Mouse (Mus musculus) MEL (cell line): Measurements from ENCODE around the gene Zfp27. TPM values are rescaled to one million over a fixed set of nuclear protein-coding genes. Genes with fewer than 3 reads are reported as not detected.

Experiments
- DNase-seq: peaks from one replicate; pipeline ENCODE4 v3.0.0; 2011; ENCODE audit warnings: low read depth, low spot score
- H3K27ac ChIP-seq: 2 replicates; pipeline ENCODE4 v1.5.1; 2012; ENCODE audit warnings: low read depth, mild to moderate bottlenecking, control low read depth, low read length, moderate library complexity; ENCODE audit not compliant: control insufficient read depth
- H3K27me3 ChIP-seq, 2 experiments: fragments of 150-350 bp in 1 of 2; sonication (generic) in 1 of 2; 2 replicates each; pipeline ENCODE4 v1.6.1; 2012; ENCODE audit warnings: low read length in 2 of 2, mild to moderate bottlenecking in 2 of 2, improper control_type of control experiment in 1 of 2, moderate library complexity in 1 of 2; ENCODE audit not compliant: insufficient read depth in 2 of 2, control insufficient read depth in 1 of 2
- H3K36me3 ChIP-seq, 2 experiments: 2 replicates each; pipeline ENCODE4 v1.6.1; 2012 to 2014; ENCODE audit warnings: low read length in 2 of 2, improper control_type of control experiment in 1 of 2, inconsistent platforms in 1 of 2, mild to moderate bottlenecking in 1 of 2; ENCODE audit not compliant: insufficient read depth in 2 of 2, control insufficient read depth in 1 of 2
- H3K4me1 ChIP-seq, 2 experiments: fragments of 150-350 bp in 1 of 2; sonication (generic) in 1 of 2; 2 replicates each; pipeline ENCODE4 v1.6.1; 2012; ENCODE audit warnings: low read length in 2 of 2, improper control_type of control experiment in 1 of 2, mild to moderate bottlenecking in 1 of 2; ENCODE audit not compliant: insufficient read depth in 2 of 2, control insufficient read depth in 1 of 2
- H3K4me3 ChIP-seq, 2 experiments: fragments of 150-350 bp in 1 of 2; sonication (generic) in 1 of 2; 2 replicates each; pipeline ENCODE4 v1.5.1; 2012; ENCODE audit warnings: low read depth in 2 of 2, low read length in 2 of 2, mild to moderate bottlenecking in 2 of 2, moderate library complexity in 2 of 2, control low read depth in 1 of 2, improper control_type of control experiment in 1 of 2; ENCODE audit not compliant: control insufficient read depth in 1 of 2, insufficient read depth in 1 of 2
- H3K79me2 ChIP-seq: 2 replicates; pipeline ENCODE4 v1.6.1; 2012; ENCODE audit warnings: mild to moderate bottlenecking, low read length, moderate library complexity; ENCODE audit not compliant: control insufficient read depth, poor library complexity, insufficient read depth
- H3K9ac ChIP-seq: 2 replicates; pipeline ENCODE4 v1.6.1; 2012; ENCODE audit warnings: low read depth, mild to moderate bottlenecking, control low read depth, low read length, moderate library complexity; ENCODE audit not compliant: control insufficient read depth, poor library complexity, severe bottlenecking
- H3K9me3 ChIP-seq: fragments of 150-350 bp; sonication (generic); replicated peaks from 2 replicates; pipeline ENCODE4 v1.6.1; 2012; ENCODE audit warnings: mild to moderate bottlenecking, low read length, improper control_type of control experiment, moderate library complexity; ENCODE audit not compliant: insufficient read depth
- BHLHE40 ChIP-seq: IDR thresholded peaks from 2 replicates; pipeline ENCODE4 v1.6.1; 2012; ENCODE audit warnings: low read depth, mild to moderate bottlenecking, inconsistent platforms, low read length, improper control_type of control experiment, borderline replicate concordance
- CHD1 ChIP-seq: IDR thresholded peaks from 2 replicates; pipeline ENCODE4 v1.6.1; 2012; ENCODE audit warnings: low read depth, mild to moderate bottlenecking, inconsistent platforms, low read length, improper control_type of control experiment
- CHD2 ChIP-seq: IDR thresholded peaks from 2 replicates; pipeline ENCODE4 v1.6.1; 2011; ENCODE audit warnings: low read length, improper control_type of control experiment
- CTCF ChIP-seq, 3 experiments: IDR thresholded peaks in 2 of 3; conservative IDR thresholded peaks in 1 of 3; 2 replicates each; pipeline ENCODE4 v1.5.1; 2011 to 2012; ENCODE audit warnings: low read length in 3 of 3, low read depth in 2 of 3, mild to moderate bottlenecking in 2 of 3, improper control_type of control experiment in 1 of 3, inconsistent platforms in 1 of 3, mixed read lengths in 1 of 3, moderate library complexity in 1 of 3; ENCODE audit not compliant: control insufficient read depth in 1 of 3, insufficient read depth in 1 of 3, poor library complexity in 1 of 3, severe bottlenecking in 1 of 3
- E2F4 ChIP-seq: IDR thresholded peaks from 2 replicates; pipeline ENCODE4 v1.6.1; 2011; ENCODE audit warnings: low read depth, low read length, improper control_type of control experiment, borderline replicate concordance
- ELF1 ChIP-seq: IDR thresholded peaks from 2 replicates; pipeline ENCODE4 v1.6.1; 2014; ENCODE audit warnings: low read depth, mild to moderate bottlenecking, inconsistent platforms, low read length, improper control_type of control experiment, moderate library complexity
- EP300 ChIP-seq, 2 experiments: IDR thresholded peaks; 2 replicates each; pipeline ENCODE4 v1.6.1; 2011; ENCODE audit warnings: improper control_type of control experiment in 2 of 2, low read length in 2 of 2, low read depth in 1 of 2, mild to moderate bottlenecking in 1 of 2
- ETS1 ChIP-seq: IDR thresholded peaks from 2 replicates; pipeline ENCODE4 v1.6.1; 2012; ENCODE audit warnings: low read depth, mild to moderate bottlenecking, inconsistent platforms, low read length, improper control_type of control experiment, moderate library complexity
- GATA1 ChIP-seq: IDR thresholded peaks from 2 replicates; pipeline ENCODE4 v1.6.1; 2011; ENCODE audit warnings: low read depth, low read length, improper control_type of control experiment
- HCFC1 ChIP-seq: IDR thresholded peaks from 2 replicates; pipeline ENCODE4 v1.6.1; 2012; ENCODE audit warnings: low read depth, mild to moderate bottlenecking, inconsistent platforms, low read length, improper control_type of control experiment, moderate library complexity
- JUND ChIP-seq: IDR thresholded peaks from 2 replicates; pipeline ENCODE4 v1.6.1; 2011; ENCODE audit warnings: low read depth, mild to moderate bottlenecking, improper control_type of control experiment, low read length
- KAT2A ChIP-seq: conservative IDR thresholded peaks from 2 replicates; pipeline ENCODE4 v1.6.1; 2012; ENCODE audit warnings: low read depth, low read length, improper control_type of control experiment, inconsistent platforms
- MAFK ChIP-seq: IDR thresholded peaks from 2 replicates; pipeline ENCODE4 v1.6.1; 2011; ENCODE audit warnings: low read depth, mild to moderate bottlenecking, low read length, improper control_type of control experiment, borderline replicate concordance
- MAZ ChIP-seq: IDR thresholded peaks from 2 replicates; pipeline ENCODE4 v1.6.1; 2012; ENCODE audit warnings: low read depth, mild to moderate bottlenecking, inconsistent platforms, low read length, improper control_type of control experiment
- MEF2A ChIP-seq: IDR thresholded peaks from 2 replicates; pipeline ENCODE4 v1.6.1; 2014; ENCODE audit warnings: low read depth, mild to moderate bottlenecking, inconsistent platforms, low read length, improper control_type of control experiment; ENCODE audit not compliant: poor library complexity, insufficient replicate concordance, severe bottlenecking; ENCODE audit errors: extremely low read depth
- MXI1 ChIP-seq: IDR thresholded peaks from 2 replicates; pipeline ENCODE4 v1.6.1; 2011; ENCODE audit warnings: mild to moderate bottlenecking, low read depth, low read length, improper control_type of control experiment
- MYB ChIP-seq: IDR thresholded peaks from 2 replicates; pipeline ENCODE4 v1.6.1; 2011; ENCODE audit warnings: mild to moderate bottlenecking, low read depth, low read length, improper control_type of control experiment
- MYC ChIP-seq: IDR thresholded peaks from 2 replicates; pipeline ENCODE4 v1.6.1; 2011; ENCODE audit warnings: low read depth, mild to moderate bottlenecking, low read length, improper control_type of control experiment, moderate library complexity
- NELFE ChIP-seq: IDR thresholded peaks from 2 replicates; pipeline ENCODE4 v1.6.1; 2011; ENCODE audit warnings: low read depth, low read length, improper control_type of control experiment
- NRF1 ChIP-seq: IDR thresholded peaks from 2 replicates; pipeline ENCODE4 v1.6.1; 2014; ENCODE audit warnings: low read depth, mild to moderate bottlenecking, inconsistent platforms, low read length, improper control_type of control experiment, moderate library complexity; ENCODE audit not compliant: poor library complexity, insufficient read depth, severe bottlenecking
- POLR2A ChIP-seq, 2 experiments: IDR thresholded peaks; 2 replicates each; pipeline ENCODE4 v1.6.1; 2011 to 2012; ENCODE audit warnings: low read length in 2 of 2, mild to moderate bottlenecking in 2 of 2, control low read depth in 1 of 2, improper control_type of control experiment in 1 of 2, low read depth in 1 of 2, moderate library complexity in 1 of 2; ENCODE audit not compliant: control insufficient read depth in 1 of 2, insufficient read depth in 1 of 2, poor library complexity in 1 of 2
- POLR2AphosphoS2 ChIP-seq: IDR thresholded peaks from 2 replicates; pipeline ENCODE4 v1.6.1; 2011; ENCODE audit warnings: low read length, improper control_type of control experiment
- POLR2AphosphoS5 ChIP-seq: IDR thresholded peaks from 2 replicates; pipeline ENCODE4 v1.6.1; 2012; ENCODE audit warnings: low read depth, borderline replicate concordance, mild to moderate bottlenecking, inconsistent platforms, low read length, moderate library complexity, mixed read lengths
- RAD21 ChIP-seq: IDR thresholded peaks from 2 replicates; pipeline ENCODE4 v1.6.1; 2011; ENCODE audit warnings: mild to moderate bottlenecking, low read depth, low read length, improper control_type of control experiment
- RCOR1 ChIP-seq: IDR thresholded peaks from 2 replicates; pipeline ENCODE4 v1.6.1; 2012; ENCODE audit warnings: low read depth, mild to moderate bottlenecking, inconsistent platforms, low read length, improper control_type of control experiment
- SIN3A ChIP-seq: IDR thresholded peaks from 2 replicates; pipeline ENCODE4 v1.6.1; 2012; ENCODE audit warnings: low read length, improper control_type of control experiment, inconsistent platforms
- SMC3 ChIP-seq: IDR thresholded peaks from 2 replicates; pipeline ENCODE4 v1.6.1; 2011; ENCODE audit warnings: low read depth, low read length, improper control_type of control experiment
- TAL1 ChIP-seq: IDR thresholded peaks from 2 replicates; pipeline ENCODE4 v1.6.1; 2012; ENCODE audit warnings: mild to moderate bottlenecking, inconsistent platforms, low read length, moderate library complexity, mixed read lengths
- TBP ChIP-seq: IDR thresholded peaks from 2 replicates; pipeline ENCODE4 v1.8.0; 2011; ENCODE audit warnings: low read depth, low read length, improper control_type of control experiment
- UBTF ChIP-seq: IDR thresholded peaks from 2 replicates; pipeline ENCODE4 v1.6.1; 2012; ENCODE audit warnings: low read depth, mild to moderate bottlenecking, inconsistent platforms, low read length, improper control_type of control experiment, moderate library complexity, borderline replicate concordance; ENCODE audit not compliant: insufficient read depth
- USF2 ChIP-seq, 2 experiments: IDR thresholded peaks; 2 replicates each; pipeline ENCODE4 v1.6.1; 2011 to 2012; ENCODE audit warnings: improper control_type of control experiment in 2 of 2, low read length in 2 of 2, borderline replicate concordance in 1 of 2, inconsistent platforms in 1 of 2, low read depth in 1 of 2, mild to moderate bottlenecking in 1 of 2; ENCODE audit not compliant: insufficient read depth in 1 of 2
- ZC3H11A ChIP-seq: IDR thresholded peaks from 2 replicates; pipeline ENCODE4 v1.6.1; 2012; ENCODE audit warnings: low read depth, mild to moderate bottlenecking, inconsistent platforms, low read length, improper control_type of control experiment
- ZKSCAN1 ChIP-seq: IDR thresholded peaks from 2 replicates; pipeline ENCODE4 v1.6.1; 2012; ENCODE audit warnings: low read depth, mild to moderate bottlenecking, inconsistent platforms, low read length, improper control_type of control experiment, moderate library complexity
- ZMIZ1 ChIP-seq: IDR thresholded peaks from 2 replicates; pipeline ENCODE4 v1.6.1; 2012; ENCODE audit warnings: low read depth, mild to moderate bottlenecking, inconsistent platforms, low read length, improper control_type of control experiment, moderate library complexity
- polyA plus RNA-seq, 2 experiments: library from polyadenylated mRNA; stranded (reverse) in 1 of 2; unstranded in 1 of 2; fragments of >175 nt in 1 of 2; fragments of >200 nt in 1 of 2; gene quantifications; 2 replicates each; pipeline versions ENCODE4 v1.2.1 to v1.2.4; 2012; ENCODE audit warnings: low replicate concordance in 2 of 2, low read depth in 1 of 2; ENCODE audit not compliant: insufficient read length in 2 of 2, insufficient read depth in 1 of 2, missing spikeins in 1 of 2
- total RNA-seq: library from RNA; depleted of rRNA; stranded (reverse); fragments of 300-350 nt; gene quantifications from 2 replicates; pipeline ENCODE4 v1.2.3, GENCODE M21; 2012

The Zfp27 gene
- total and polyA plus RNA-seq, 3 experiments, result 4.9 to 5.0 TPM; not detected in 1

- Histone ChIP-seq H3K4me1 (peaks cover 0 to 3% of the 10 kb centered on the region in 2 experiments; a peak in 1 of 4 replicates), H3K4me3 (peak within 1 kb of the TSS; percentile 51 to 74), H3K79me2 (peaks cover 2% of the 10 kb centered on the region; the same call in 1 of the 2 replicates), H3K9me3 (no peaks in the 10 kb centered on the region), H3K27me3 (no peaks in the 10 kb centered on the region), H3K27ac (peak within 1 kb of the TSS; percentile 27), H3K36me3 (peaks cover 0 to 5% of the 10 kb centered on the region in 2 experiments; a peak in 2 of 4 replicates), H3K9ac (peak within 1 kb of the TSS; percentile 52)
- DNase-seq, result peak; percentile 94
- TF ChIP-seq MYB (no peak), NELFE (peak; percentile 41; the same call in 1 of the 2 replicates), TAL1 (no peak), TBP (0 out of 2 replicates have a peak, but pooled peaks have one; percentile 29), MAZ (peak; percentile 69; the same call in 1 of the 2 replicates), NRF1 (0 out of 2 replicates have a peak, but pooled peaks have one; percentile 45), POLR2AphosphoS5 (no peak), RAD21 (no peak; the same call in 1 of the 2 replicates), MXI1 (peak; percentile 94), RCOR1 (no peak), ZMIZ1 (no peak), POLR2AphosphoS2 (no peak), GATA1 (0 out of 2 replicates have a peak, but pooled peaks have one; percentile 4), ELF1 (peak; percentile 55), BHLHE40 (no peak), SMC3 (no peak), KAT2A (peak; percentile 78), ZKSCAN1 (no peak), E2F4 (no peak), HCFC1 (peak; percentile 92), EP300 (IDR thresholded peaks at IDR 0.05; ENCODE audit: low read depth in 1 of 2, low read length in 2 of 2) (no peak), POLR2A (IDR thresholded peaks at IDR 0.05; ENCODE audit: control insufficient read depth in 1 of 2, insufficient read depth in 1 of 2, low read depth in 1 of 2, low read length in 2 of 2, poor library complexity in 1 of 2) (peak; percentile 58 to 75; a peak in 3 of 4 replicates), UBTF (no peak), SIN3A (peak; percentile 74), MYC (peak; percentile 51; the same call in 1 of the 2 replicates), JUND (no peak), CHD2 (no peak), MAFK (no peak), MEF2A (no peak), CHD1 (no peak), CTCF (IDR thresholded peaks at IDR 0.05 in 2 of 3, conservative IDR thresholded peaks at IDR 0.05 in 1 of 3; ENCODE audit: control insufficient read depth in 1 of 3, insufficient read depth in 1 of 3, low read depth in 2 of 3, low read length in 3 of 3, poor library complexity in 1 of 3, severe bottlenecking in 1 of 3) (no peak), USF2 (IDR thresholded peaks at IDR 0.05; ENCODE audit: borderline replicate concordance in 1 of 2, insufficient read depth in 1 of 2, low read depth in 1 of 2, low read length in 2 of 2) (no peak), ZC3H11A (no peak), ETS1 (no peak)
Measured at GRCm38 (mm10) chr7:29859532-29860517, 46.5 kb downstream of the Zfp27 start, which contains the start of gene Zfp420. TSS of gene Zfp420 (plus strand) at chr7:29859979.
